Mouse (Mus musculus): ENCODE measurements around the gene Grifin.

Gene Grifin

GRCm38 (mm10) chr5:140597787-140598186, 32.9 kb upstream of the Grifin start:
- peaks cover 16% of the 10 kb centered on the region for H3K4me1 ChIP-seq (replicated peaks; ENCODE audit: low read depth, low read length)
- no peak overlapping the region for H3K4me3 ChIP-seq (replicated peaks; ENCODE audit: low read length)
- TF ChIP-seq NANOG (IDR thresholded peaks at IDR 0.05; ENCODE audit: borderline replicate concordance, low read length) (no peak), CTCF (conservative IDR thresholded peaks at IDR 0.05; ENCODE audit: low read length) (no peak), POU5F1 (IDR thresholded peaks at IDR 0.05; ENCODE audit: borderline replicate concordance, low read length) (no peak)
- H3K9me3 ChIP-seq (ENCODE audit: low read length): peaks cover 7% of the 10 kb centered on the region
- peaks cover 75% of the 10 kb centered on the region for H3K27me3 ChIP-seq (ENCODE audit: insufficient read depth, low read length)
- H3K36me3 ChIP-seq (ENCODE audit: insufficient read depth, low read length): no peaks in the 10 kb centered on the region

- H3K27me3 ChIP-seq (ENCODE audit: insufficient read depth, low read length): peaks cover 75% of the 10 kb centered on the region
- H3K4me1 ChIP-seq (replicated peaks; ENCODE audit: low read depth, low read length): peaks cover 18% of the 10 kb centered on the region
- TF ChIP-seq NANOG (IDR thresholded peaks at IDR 0.05; ENCODE audit: borderline replicate concordance, low read length): no peak
- no peak for TF ChIP-seq POU5F1 (IDR thresholded peaks at IDR 0.05; ENCODE audit: borderline replicate concordance, low read length)
- no peak for TF ChIP-seq CTCF (conservative IDR thresholded peaks at IDR 0.05; ENCODE audit: low read length)
- no peaks in the 10 kb centered on the region for H3K36me3 ChIP-seq (ENCODE audit: insufficient read depth, low read length)
- H3K9me3 ChIP-seq (ENCODE audit: low read length): peaks cover 7% of the 10 kb centered on the region
- H3K4me3 ChIP-seq (replicated peaks; ENCODE audit: low read length): no peak overlapping the region
Observed at GRCm38 (mm10) chr5:140596927-140597588, 32.2 kb upstream of the Grifin start.

GRCm38 (mm10) chr5:140596426-140596825, 31.6 kb upstream of the Grifin start:
- no peak for TF ChIP-seq NANOG (IDR thresholded peaks at IDR 0.05; ENCODE audit: borderline replicate concordance, low read length)
- no peak for TF ChIP-seq POU5F1 (IDR thresholded peaks at IDR 0.05; ENCODE audit: borderline replicate concordance, low read length)
- TF ChIP-seq CTCF (conservative IDR thresholded peaks at IDR 0.05; ENCODE audit: low read length): no peak
- no peaks in the 10 kb centered on the region for H3K36me3 ChIP-seq (ENCODE audit: insufficient read depth, low read length)
- H3K4me3 ChIP-seq (replicated peaks; ENCODE audit: low read length): no peak overlapping the region
- H3K27me3 ChIP-seq (ENCODE audit: insufficient read depth, low read length): peaks cover 73% of the 10 kb centered on the region
- H3K9me3 ChIP-seq (ENCODE audit: low read length): peaks cover 7% of the 10 kb centered on the region
- peaks cover 21% of the 10 kb centered on the region for H3K4me1 ChIP-seq (replicated peaks; ENCODE audit: low read depth, low read length)

GRCm38 (mm10) chr5:140594846-140595245, 30.0 kb upstream of the Grifin start:
- H3K27me3 ChIP-seq (ENCODE audit: insufficient read depth, low read length): peaks cover 71% of the 10 kb centered on the region
- TF ChIP-seq POU5F1 (IDR thresholded peaks at IDR 0.05; ENCODE audit: borderline replicate concordance, low read length) (no peak), NANOG (IDR thresholded peaks at IDR 0.05; ENCODE audit: borderline replicate concordance, low read length) (no peak), CTCF (conservative IDR thresholded peaks at IDR 0.05; ENCODE audit: low read length) (no peak)
- no peak overlapping the region for H3K4me3 ChIP-seq (replicated peaks; ENCODE audit: low read length)
- H3K9me3 ChIP-seq (ENCODE audit: low read length): peaks cover 7% of the 10 kb centered on the region
- no peaks in the 10 kb centered on the region for H3K36me3 ChIP-seq (ENCODE audit: insufficient read depth, low read length)
- peaks cover 27% of the 10 kb centered on the region for H3K4me1 ChIP-seq (replicated peaks; ENCODE audit: low read depth, low read length)

- Histone ChIP-seq H3K4me3 (replicated peaks; ENCODE audit: low read length) (no peak overlapping the region), H3K27me3 (ENCODE audit: insufficient read depth, low read length) (peaks cover 46% of the 10 kb centered on the region), H3K9me3 (ENCODE audit: low read length) (peaks cover 5% of the 10 kb centered on the region), H3K36me3 (ENCODE audit: insufficient read depth, low read length) (no peaks in the 10 kb centered on the region), H3K4me1 (replicated peaks; ENCODE audit: low read depth, low read length) (peaks cover 29% of the 10 kb centered on the region)
- TF ChIP-seq NANOG (IDR thresholded peaks at IDR 0.05; ENCODE audit: borderline replicate concordance, low read length) (no peak), CTCF (conservative IDR thresholded peaks at IDR 0.05; ENCODE audit: low read length) (no peak), POU5F1 (IDR thresholded peaks at IDR 0.05; ENCODE audit: borderline replicate concordance, low read length) (no peak)
Observed at GRCm38 (mm10) chr5:140589082-140589774, 24.4 kb upstream of the Grifin start.

- Histone ChIP-seq H3K4me1 (replicated peaks; ENCODE audit: low read depth, low read length) (peaks cover 60% of the 10 kb centered on the region), H3K27me3 (ENCODE audit: insufficient read depth, low read length) (peaks cover 29% of the 10 kb centered on the region), H3K4me3 (replicated peaks; ENCODE audit: low read length) (peak overlapping the region; percentile 37; the same call in 1 of the 2 replicates), H3K9me3 (ENCODE audit: low read length) (no peaks in the 10 kb centered on the region), H3K36me3 (ENCODE audit: insufficient read depth, low read length) (no peaks in the 10 kb centered on the region)
- 0 out of 2 replicates have a peak, but pooled peaks have one; percentile 13 for TF ChIP-seq POU5F1 (IDR thresholded peaks at IDR 0.05; ENCODE audit: borderline replicate concordance, low read length)
- TF ChIP-seq NANOG (IDR thresholded peaks at IDR 0.05; ENCODE audit: borderline replicate concordance, low read length): no peak
Observed at GRCm38 (mm10) chr5:140583732-140584368, 19.0 kb upstream of the Grifin start.

GRCm38 (mm10) chr5:140582995-140583731, 18.3 kb upstream of the Grifin start:
- Histone ChIP-seq H3K4me1 (replicated peaks; ENCODE audit: low read depth, low read length) (peaks cover 64% of the 10 kb centered on the region), H3K27me3 (ENCODE audit: insufficient read depth, low read length) (peaks cover 30% of the 10 kb centered on the region), H3K36me3 (ENCODE audit: insufficient read depth, low read length) (no peaks in the 10 kb centered on the region), H3K9me3 (ENCODE audit: low read length) (no peaks in the 10 kb centered on the region), H3K4me3 (replicated peaks; ENCODE audit: low read length) (peak overlapping the region; percentile 37; the same call in 1 of the 2 replicates)
- TF ChIP-seq POU5F1 (IDR thresholded peaks at IDR 0.05; ENCODE audit: borderline replicate concordance, low read length): no peak
- no peak for TF ChIP-seq CTCF (conservative IDR thresholded peaks at IDR 0.05; ENCODE audit: low read length)
- TF ChIP-seq NANOG (IDR thresholded peaks at IDR 0.05; ENCODE audit: borderline replicate concordance, low read length): no peak

GRCm38 (mm10) chr5:140581569-140581968, 16.7 kb upstream of the Grifin start:
- Histone ChIP-seq H3K4me1 (replicated peaks; ENCODE audit: low read depth, low read length) (peaks cover 66% of the 10 kb centered on the region), H3K4me3 (replicated peaks; ENCODE audit: low read length) (peak overlapping the region; percentile 39; the same call in 1 of the 2 replicates), H3K36me3 (ENCODE audit: insufficient read depth, low read length) (no peaks in the 10 kb centered on the region), H3K9me3 (ENCODE audit: low read length) (no peaks in the 10 kb centered on the region), H3K27me3 (ENCODE audit: insufficient read depth, low read length) (peaks cover 29% of the 10 kb centered on the region)
- TF ChIP-seq NANOG (IDR thresholded peaks at IDR 0.05; ENCODE audit: borderline replicate concordance, low read length) (no peak), POU5F1 (IDR thresholded peaks at IDR 0.05; ENCODE audit: borderline replicate concordance, low read length) (no peak), CTCF (conservative IDR thresholded peaks at IDR 0.05; ENCODE audit: low read length) (no peak)
